Mouse (Mus musculus) MEL (cell line): Measurements from ENCODE around the gene Edar.

ENCODE experiments used
- CTCF ChIP-seq, 3 experiments: IDR thresholded peaks in 2 of 3; conservative IDR thresholded peaks in 1 of 3; 2 replicates each; pipeline ENCODE4 v1.5.1; 2011 to 2012; ENCODE audit warnings: low read length in 3 of 3, low read depth in 2 of 3, mild to moderate bottlenecking in 2 of 3, improper control_type of control experiment in 1 of 3, inconsistent platforms in 1 of 3, mixed read lengths in 1 of 3, moderate library complexity in 1 of 3; ENCODE audit not compliant: control insufficient read depth in 1 of 3, insufficient read depth in 1 of 3, poor library complexity in 1 of 3, severe bottlenecking in 1 of 3
- EP300 ChIP-seq, 2 experiments: IDR thresholded peaks; 2 replicates each; pipeline ENCODE4 v1.6.1; 2011; ENCODE audit warnings: improper control_type of control experiment in 2 of 2, low read length in 2 of 2, low read depth in 1 of 2, mild to moderate bottlenecking in 1 of 2
- GATA1 ChIP-seq: IDR thresholded peaks from 2 replicates; pipeline ENCODE4 v1.6.1; 2011; ENCODE audit warnings: low read depth, low read length, improper control_type of control experiment
- MAFK ChIP-seq: IDR thresholded peaks from 2 replicates; pipeline ENCODE4 v1.6.1; 2011; ENCODE audit warnings: low read depth, mild to moderate bottlenecking, low read length, improper control_type of control experiment, borderline replicate concordance
- MAZ ChIP-seq: IDR thresholded peaks from 2 replicates; pipeline ENCODE4 v1.6.1; 2012; ENCODE audit warnings: low read depth, mild to moderate bottlenecking, inconsistent platforms, low read length, improper control_type of control experiment
- MYC ChIP-seq: IDR thresholded peaks from 2 replicates; pipeline ENCODE4 v1.6.1; 2011; ENCODE audit warnings: low read depth, mild to moderate bottlenecking, low read length, improper control_type of control experiment, moderate library complexity
- POLR2A ChIP-seq, 2 experiments: IDR thresholded peaks; 2 replicates each; pipeline ENCODE4 v1.6.1; 2011 to 2012; ENCODE audit warnings: low read length in 2 of 2, mild to moderate bottlenecking in 2 of 2, control low read depth in 1 of 2, improper control_type of control experiment in 1 of 2, low read depth in 1 of 2, moderate library complexity in 1 of 2; ENCODE audit not compliant: control insufficient read depth in 1 of 2, insufficient read depth in 1 of 2, poor library complexity in 1 of 2
- RAD21 ChIP-seq: IDR thresholded peaks from 2 replicates; pipeline ENCODE4 v1.6.1; 2011; ENCODE audit warnings: mild to moderate bottlenecking, low read depth, low read length, improper control_type of control experiment
- UBTF ChIP-seq: IDR thresholded peaks from 2 replicates; pipeline ENCODE4 v1.6.1; 2012; ENCODE audit warnings: low read depth, mild to moderate bottlenecking, inconsistent platforms, low read length, improper control_type of control experiment, moderate library complexity, borderline replicate concordance; ENCODE audit not compliant: insufficient read depth
- ZKSCAN1 ChIP-seq: IDR thresholded peaks from 2 replicates; pipeline ENCODE4 v1.6.1; 2012; ENCODE audit warnings: low read depth, mild to moderate bottlenecking, inconsistent platforms, low read length, improper control_type of control experiment, moderate library complexity
- ZMIZ1 ChIP-seq: IDR thresholded peaks from 2 replicates; pipeline ENCODE4 v1.6.1; 2012; ENCODE audit warnings: low read depth, mild to moderate bottlenecking, inconsistent platforms, low read length, improper control_type of control experiment, moderate library complexity

DNA sequence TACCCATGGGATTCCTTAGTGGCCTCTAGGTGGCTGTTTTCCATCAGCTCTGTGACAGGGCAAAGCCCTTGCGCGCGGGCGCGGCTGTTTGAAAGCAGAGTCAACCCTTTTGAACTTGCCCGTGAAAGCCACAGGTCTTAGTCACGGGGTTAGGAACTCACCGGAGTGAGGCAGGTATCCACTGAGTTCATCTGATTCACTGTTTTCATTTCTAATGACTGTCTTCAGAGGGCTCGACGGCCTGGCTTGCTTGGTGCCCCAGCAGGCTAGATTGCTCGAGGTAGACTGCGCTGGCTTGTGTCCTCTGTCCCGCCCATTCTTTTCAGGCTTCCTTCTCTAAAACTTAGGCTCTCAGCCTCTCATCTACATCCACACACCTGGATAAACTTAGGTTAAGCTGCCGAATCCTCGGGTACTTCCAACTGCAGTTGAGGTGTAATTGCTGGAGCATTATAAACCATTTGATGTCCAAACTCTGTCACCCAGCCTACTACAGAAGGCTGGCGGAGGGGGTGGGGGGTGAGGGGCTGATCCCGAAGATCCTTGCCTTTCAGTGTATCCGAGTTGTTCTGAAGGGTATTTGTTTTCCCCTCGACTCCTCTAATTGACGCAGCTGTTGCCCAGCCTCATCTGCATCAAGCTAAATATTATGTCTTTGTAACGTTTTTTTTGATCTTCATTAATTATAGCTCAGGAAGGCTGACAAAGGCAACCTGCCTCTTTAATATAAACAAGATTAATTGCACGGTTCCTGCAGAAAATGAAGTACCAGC, 24.0 kb downstream of the Edar start:
- TF ChIP-seq CTCF (IDR thresholded peaks at IDR 0.05 in 2 of 3, conservative IDR thresholded peaks at IDR 0.05 in 1 of 3; ENCODE audit: control insufficient read depth in 1 of 3, insufficient read depth in 1 of 3, low read depth in 2 of 3, low read length in 3 of 3, poor library complexity in 1 of 3, severe bottlenecking in 1 of 3) (no peak), POLR2A (IDR thresholded peaks at IDR 0.05; ENCODE audit: control insufficient read depth in 1 of 2, insufficient read depth in 1 of 2, low read depth in 1 of 2, low read length in 2 of 2, poor library complexity in 1 of 2) (no peak), EP300 (IDR thresholded peaks at IDR 0.05; ENCODE audit: low read depth in 1 of 2, low read length in 2 of 2) (no peak), RAD21 (no peak), MYC (no peak), GATA1 (no peak), ZKSCAN1 (no peak), UBTF (no peak), ZMIZ1 (no peak), MAZ (no peak), MAFK (no peak)
